Mouse (Mus musculus) gastrocnemius, postnatal 25 days (tissue): ENCODE data around the gene Ppfibp2. TPM values are rescaled to one million over a fixed set of nuclear protein-coding genes. Genes with fewer than 3 reads are reported as not detected.

ENCODE experiments used
- DNase-seq: peaks from one replicate; pipeline ENCODE4 v3.0.0; 2022
- total RNA-seq, 2 experiments: library from RNA; stranded (reverse); gene quantifications; 1 replicate in 1 of 2; 2 replicates in 1 of 2; pipeline ENCODE4 v1.2.3; 2021

The Ppfibp2 gene
- total RNA-seq, 2 experiments from 2014 or later, result 8.0 to 15.2 TPM

DNA sequence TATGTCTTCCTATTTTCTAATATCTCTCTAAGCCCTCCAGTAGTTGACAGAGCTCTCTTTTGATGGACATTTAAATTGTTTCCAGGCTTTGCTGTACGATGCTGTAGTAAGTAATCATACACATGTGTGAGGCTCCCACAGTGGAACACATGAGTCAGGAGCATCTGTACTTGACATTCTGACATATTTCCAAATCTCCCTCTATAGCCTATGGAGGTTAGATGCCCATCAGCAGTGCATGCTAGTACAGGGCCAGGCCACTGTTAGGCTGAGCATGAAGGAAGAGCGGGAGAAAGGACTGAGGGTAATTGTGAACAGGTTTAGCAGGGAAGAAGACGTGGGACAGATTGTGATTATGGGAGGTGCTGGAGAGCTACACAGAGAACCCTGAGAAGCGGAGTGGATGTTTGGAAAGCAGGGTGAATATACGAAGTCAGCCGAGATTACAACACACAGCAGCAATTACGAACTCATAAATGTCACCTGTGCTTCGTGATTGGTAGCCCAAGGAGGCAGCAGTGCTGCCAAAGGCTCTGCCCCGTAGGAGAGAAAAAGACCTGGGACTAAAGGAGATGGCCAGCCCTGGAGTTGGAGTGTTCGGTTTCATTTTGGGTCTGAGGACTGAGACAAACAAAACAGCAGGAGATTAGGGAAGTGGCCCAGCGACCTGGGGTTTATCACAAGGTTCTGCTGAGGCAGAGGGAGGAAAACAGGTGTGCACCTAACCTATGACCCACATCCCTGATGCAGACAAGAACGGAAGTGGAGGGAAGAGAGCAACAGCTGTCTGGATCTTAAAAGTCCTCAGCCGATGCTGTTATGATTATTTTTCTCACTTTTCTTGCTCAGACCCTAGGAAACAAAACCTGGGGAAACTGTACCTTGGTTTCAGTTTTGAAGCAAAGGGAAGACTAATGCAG, 107.7 kb downstream of the Ppfibp2 start:
- no peak for DNase-seq

DNA sequence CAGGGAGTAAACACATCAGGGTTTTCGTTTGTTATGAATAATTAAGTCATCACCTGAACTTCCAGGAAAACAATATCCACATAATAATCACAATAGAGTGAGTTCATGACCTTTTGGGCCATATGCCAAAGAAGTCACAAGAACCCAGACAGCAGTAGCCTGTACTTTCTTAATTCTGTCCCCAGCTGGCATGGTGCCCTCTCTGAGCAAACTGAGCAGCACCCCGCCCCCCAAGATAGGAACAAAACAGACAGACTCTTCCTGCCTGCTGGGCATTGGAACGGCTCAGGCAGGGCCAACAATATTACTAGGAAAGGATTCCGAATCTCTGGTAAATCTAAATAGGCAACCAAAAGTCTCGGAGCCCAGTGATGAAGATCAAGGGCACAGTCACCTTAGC, 110.9 kb downstream of the Ppfibp2 start:
- no peak for DNase-seq

DNA sequence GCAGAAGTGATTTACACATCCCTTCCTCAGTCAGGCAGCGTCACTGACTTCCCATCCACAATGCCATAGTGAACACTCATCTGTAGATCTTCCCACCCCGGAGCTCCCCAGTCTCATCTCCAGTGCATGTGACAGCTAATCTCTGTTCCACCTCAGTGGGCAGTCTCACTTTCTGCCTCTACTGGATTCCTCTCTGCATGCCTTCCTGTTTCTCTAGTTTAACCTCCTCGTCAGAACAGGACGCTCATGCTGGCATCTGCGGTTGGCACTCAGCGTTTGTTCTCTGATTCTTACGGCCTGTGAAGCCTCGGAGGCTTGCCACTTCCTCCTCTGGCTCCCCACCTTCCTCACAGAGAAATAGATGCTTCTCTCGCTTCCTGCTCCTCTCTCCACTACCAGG, 112.6 kb downstream of the Ppfibp2 start:
- no peak for DNase-seq

- peak; percentile 70 for DNase-seq
These were observed 113.6 kb downstream of the Ppfibp2 start for GRCm38 (mm10) chr7:107708491-107709112.

DNA sequence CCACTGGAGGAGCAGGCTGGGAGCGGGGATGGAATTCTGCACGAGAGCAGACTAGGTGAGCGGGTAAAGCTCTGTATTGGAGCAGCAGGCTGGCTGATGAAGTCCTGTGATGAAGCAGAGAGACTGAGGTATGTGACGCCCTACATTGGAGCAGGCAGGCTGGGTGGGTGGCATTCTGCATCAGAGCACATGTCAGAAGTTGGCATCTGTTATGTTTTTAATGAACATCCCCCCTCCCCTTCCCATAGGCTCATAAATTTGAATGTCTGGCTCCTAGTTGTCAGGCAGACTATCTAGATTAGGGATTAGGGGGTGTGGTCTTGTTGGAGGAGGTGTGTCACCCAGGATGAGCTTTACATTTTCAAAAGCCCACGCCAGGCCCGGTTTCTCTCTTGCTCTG, 117.7 kb downstream of the Ppfibp2 start:
- no peak for DNase-seq

GRCm38 (mm10) chr7:107714067-107714466, 119.1 kb downstream of the Ppfibp2 start:
- no peak for DNase-seq

DNA sequence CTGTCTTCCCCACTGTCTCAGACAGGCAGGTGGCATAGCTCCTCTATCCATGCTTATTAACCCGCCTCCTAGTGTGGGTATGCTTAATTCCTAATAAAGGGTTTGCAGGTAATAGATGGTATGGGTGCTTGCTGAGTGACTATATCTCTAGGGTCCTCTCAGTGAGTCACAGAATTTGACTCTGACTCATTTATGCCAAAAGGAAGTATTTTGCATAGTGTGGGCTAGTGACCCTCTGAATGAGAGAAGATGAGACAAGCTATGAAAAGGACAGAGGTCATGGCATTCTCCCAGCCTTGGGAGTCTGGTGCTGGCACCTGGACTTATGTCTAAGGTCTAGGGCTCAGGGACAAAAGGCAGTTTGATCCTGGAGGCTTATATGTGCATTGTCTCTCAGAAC, 125.8 kb downstream of the Ppfibp2 start:
- DNase-seq, result no peak

DNA sequence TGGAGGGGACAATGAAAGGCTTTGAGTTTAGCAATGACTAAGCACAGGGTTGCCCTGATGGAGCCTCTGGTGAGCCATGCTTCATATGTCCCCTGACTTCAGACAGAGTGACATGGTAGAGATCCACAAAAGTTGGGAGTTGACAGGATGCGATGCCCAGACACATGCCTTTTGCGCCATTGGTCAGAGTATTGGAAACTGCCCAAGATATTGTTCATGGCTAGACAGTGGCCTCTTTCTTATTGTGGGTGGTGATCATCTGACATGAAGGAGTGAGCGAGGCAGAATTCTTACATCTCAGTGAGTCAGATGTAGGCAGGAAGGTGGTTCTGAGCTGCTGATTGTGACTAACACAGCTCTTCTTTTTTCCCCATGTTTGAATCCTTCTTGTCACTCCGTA, 127.5 kb downstream of the Ppfibp2 start:
- DNase-seq, result no peak

DNA sequence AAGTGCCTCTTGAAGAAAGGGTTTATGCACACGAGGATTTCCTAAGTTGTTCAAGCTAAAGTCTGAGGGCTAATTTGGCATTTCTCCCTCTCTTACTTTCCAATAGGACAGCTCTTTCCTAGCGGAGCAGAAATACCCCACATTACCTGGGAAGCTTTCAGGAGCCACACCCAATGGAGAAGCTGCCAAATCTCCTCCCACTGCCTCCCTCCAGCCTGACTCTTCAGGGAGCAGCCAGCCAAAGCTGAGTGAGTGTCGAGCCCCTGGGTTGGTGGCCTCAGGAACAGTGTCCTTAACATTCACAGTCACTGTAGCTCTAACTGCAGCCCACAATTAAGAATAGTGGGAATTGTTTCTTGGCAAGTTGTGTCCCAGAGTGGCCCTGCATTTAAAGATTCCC, 132.5 kb downstream of the Ppfibp2 start:
- DNase-seq, result no peak

DNA sequence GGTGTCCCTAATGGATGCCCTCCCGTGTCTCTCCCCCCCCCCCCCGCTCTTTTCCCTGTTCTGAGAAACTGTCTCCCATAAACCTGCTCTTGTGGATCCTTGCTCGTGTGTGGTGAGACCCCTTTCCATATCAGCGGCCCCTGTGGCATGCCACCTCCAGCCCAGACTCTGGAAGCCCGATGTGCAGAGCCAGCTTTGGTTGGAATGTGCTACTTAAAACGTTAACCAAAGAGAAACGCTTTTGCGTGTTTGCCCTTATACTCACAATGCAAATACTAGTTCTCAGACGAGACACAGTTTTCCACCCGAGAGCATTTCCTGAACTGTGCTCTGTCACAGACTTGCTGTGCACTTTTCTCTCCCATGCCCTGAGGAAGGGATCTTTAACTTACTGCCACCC, 135.6 kb downstream of the Ppfibp2 start:
- DNase-seq, result no peak

DNA sequence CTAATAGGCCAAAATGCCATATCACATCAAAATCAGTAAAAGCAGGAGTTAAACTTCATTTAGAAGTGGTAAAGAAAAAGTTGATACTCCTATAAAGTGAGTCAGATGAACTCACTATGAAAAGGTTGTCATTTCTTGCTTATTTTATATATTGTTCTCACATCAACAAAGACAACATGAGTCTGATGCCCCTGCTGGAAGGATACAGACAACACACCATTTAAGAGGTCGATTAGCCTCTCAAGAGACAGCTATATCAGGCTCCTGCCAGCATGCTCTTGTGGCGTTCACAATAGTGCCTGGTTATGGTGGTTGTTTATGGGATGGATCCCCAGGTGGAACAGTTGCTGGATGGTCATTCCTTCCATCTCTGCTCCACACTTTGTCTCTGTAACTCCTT, 138.2 kb downstream of the Ppfibp2 start:
- DNase-seq, result no peak

DNA sequence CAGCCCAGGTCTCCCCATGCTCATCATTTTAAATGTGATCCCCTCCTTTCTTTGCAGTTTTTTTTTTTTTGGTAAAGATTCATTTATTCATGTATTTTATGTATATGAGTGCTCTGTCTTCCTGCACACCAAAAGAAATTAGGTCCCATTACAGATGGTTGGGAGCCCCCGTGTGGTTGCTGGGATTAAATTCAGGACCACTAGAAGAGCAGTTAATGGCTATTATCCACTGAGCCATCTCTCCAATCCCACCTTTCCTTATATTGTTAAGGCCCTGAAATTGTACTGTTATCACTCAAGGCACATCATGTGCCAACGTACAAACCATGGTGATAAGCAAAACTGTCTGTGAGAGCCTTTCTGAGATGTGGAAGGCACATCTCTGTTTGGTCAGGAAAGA, 143.7 kb downstream of the Ppfibp2 start:
- DNase-seq, result no peak

DNA sequence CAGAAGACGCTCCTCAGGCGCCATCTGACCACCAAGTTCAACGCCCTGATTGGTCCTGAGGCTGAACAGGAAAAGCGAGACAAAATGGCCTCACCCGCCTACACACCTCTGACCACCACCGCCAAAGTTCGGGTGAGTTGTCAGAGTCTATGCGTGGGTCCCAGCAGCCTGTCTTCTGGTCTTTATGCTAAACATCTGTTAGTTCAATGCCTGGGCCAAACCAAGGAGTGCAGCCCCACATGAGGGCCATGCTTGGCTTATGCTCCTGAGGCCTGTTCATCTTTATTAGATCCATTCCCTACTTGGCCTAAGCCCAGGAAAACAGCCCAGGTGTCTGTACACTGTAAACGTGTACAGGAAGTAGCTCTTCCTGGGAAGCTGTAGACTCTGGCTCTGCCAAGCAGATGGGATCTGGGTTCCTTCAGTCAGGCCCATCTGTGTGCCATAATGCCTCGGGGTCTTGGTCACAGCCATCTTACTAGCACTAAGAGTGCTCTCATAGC, 148.0 kb downstream of the Ppfibp2 start:
- DNase-seq, result no peak

DNA sequence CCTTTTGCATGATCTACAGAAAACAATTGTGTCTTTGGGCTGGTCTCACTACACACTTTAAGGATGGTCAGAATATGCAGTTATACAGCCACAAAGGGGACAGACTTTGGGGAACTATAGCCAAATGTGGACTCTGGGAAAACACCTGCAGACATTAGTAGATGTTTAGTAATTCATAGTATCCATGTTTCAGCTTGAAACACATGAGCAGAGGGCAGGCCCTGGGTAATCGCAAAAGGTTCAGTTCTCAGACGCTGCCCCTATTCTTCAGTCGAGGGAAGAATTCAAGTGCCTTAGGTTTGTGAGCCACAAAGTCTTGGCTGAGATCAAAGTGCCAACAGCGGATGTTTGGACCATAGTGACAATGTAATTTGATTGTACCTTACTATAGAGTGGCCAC, 149.4 kb downstream of the Ppfibp2 start:
- no peak for DNase-seq

DNA sequence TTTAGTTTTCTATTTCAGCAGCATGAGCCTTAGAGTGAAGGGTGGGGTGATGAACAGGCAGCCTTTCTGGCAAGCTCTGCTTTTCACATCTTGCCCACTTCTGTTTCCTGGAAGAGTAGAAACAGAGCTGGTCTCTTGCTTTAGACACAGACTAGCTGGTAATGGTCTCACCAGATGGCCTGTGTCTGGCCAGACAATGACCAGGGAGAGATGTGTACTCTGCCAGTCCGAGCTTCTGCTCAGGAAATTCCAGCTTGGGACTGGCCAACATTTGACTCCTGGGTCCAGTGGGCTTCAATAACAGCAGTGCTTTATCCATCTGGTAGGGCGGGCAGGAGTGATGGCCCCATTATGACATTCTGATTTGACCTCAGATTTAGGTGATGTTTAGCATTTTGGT, 150.1 kb downstream of the Ppfibp2 start:
- no peak for DNase-seq

DNA sequence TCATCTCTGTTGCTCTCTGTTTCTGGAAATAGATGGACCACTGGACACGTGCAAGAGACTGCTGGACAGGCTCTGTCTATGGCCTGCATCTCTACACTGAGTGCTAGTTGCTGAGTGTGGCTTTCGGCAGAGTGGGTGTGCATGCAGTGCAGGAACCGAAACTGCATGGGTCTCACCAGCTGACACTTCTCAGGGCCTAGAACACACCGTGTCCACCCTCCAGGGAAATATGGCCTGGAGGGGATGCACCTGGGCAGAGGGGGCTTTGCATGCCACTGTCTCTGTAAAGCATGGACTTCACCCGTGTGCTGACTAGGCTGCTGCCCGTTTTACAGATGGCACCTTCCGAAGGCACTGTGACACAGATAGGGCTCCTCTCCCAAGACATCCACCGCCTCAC, 151.0 kb downstream of the Ppfibp2 start:
- DNase-seq, result no peak

GRCm38 (mm10) chr7:107747476-107747875, 152.5 kb downstream of the Ppfibp2 start:
- DNase-seq, result no peak

GRCm38 (mm10) chr7:107747954-107748353, 152.9 kb downstream of the Ppfibp2 start:
- no peak for DNase-seq

GRCm38 (mm10) chr7:107749270-107749669, 154.3 kb downstream of the Ppfibp2 start:
- no peak for DNase-seq

DNA sequence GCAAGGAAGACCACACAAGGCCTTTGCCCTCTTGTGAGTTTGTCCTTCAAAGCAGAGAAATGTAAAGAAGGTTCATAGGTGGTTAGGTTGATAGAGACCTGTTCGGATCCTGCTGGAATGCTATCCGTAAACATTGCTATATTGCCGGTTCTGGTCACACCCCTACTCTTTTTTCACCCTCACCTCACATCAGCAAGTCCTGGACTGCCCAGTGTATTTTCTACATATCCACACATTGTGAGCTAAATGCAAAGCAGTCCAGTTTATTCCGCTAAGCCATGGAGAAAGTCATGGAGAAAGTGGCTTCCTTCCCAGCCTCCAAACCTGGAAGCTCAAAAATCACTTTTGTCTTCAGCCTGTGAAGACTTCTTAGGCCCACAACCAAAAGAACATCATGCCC, 154.7 kb downstream of the Ppfibp2 start:
- no peak for DNase-seq

DNA sequence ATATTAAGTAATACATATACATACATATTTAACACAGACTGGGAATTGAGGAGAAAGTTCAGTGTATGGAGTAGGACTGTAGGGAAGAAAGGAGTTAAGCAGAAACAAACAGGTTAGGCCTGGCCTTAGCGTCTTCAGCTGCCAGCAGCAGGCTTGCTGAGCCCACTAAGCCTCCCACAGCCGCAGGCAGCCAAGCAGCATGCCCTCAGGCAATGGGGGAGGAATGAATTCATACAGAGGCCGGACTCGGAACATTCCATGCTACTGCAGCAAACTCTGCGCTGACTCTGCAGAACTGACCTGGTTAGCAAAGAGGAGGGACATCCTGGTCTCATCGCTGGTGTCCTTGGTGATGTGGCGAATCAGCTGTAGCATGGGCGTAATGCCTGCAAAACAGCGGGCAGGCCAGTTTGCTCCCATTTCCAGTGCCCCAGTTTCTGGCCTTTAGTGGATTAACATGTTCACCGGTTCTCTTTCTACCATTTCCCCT, 157.1 kb downstream of the Ppfibp2 start:
- DNase-seq, result no peak

DNA sequence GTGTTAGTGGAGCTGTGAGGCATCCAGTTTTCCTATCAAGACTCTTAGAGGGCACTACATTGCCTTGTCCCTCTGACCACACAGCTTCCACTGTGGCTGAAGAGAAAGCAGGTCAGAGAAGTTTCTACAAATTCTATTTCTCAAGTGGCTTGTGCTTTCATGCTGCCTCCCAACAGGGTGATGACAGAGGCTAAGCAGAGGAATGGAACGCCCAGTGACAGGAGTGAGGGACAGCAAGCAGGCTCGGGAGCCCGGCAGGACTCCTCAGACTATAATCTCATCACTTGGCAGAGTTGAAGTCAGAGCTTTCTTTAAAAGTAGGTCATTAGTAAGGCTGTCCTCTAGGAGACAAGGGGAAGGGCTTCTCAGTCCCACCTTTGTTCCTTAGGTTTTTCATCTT, 160.9 kb downstream of the Ppfibp2 start:
- no peak for DNase-seq

GRCm38 (mm10) chr7:107756748-107757147, 161.7 kb downstream of the Ppfibp2 start:
- no peak for DNase-seq
